Mouse (Mus musculus) ES-E14 (cell line): ENCODE measurements at regions not wholly inside any gene's neighbourhood (a gene's known extent, or its start where the extent isn't known, plus 50 kb on each side); places are given as distances from the start of the nearest gene placed in this dataset.

Experiments
- DNase-seq: peaks from one replicate; pipeline ENCODE4 v3.0.0-alpha.2; 2013; ENCODE audit warnings: low read depth, low spot score
- H3K27ac ChIP-seq: 2 replicates; pipeline ENCODE4 v1.5.1; 2012; ENCODE audit warnings: low read depth, mild to moderate bottlenecking, low read length, moderate library complexity, mixed read lengths; ENCODE audit not compliant: poor library complexity, insufficient read depth, severe bottlenecking
- H3K36me3 ChIP-seq: 2 replicates; pipeline ENCODE4 v1.6.1; 2012; ENCODE audit warnings: mild to moderate bottlenecking, low read length, moderate library complexity, mixed read lengths; ENCODE audit not compliant: control insufficient read depth, poor library complexity, insufficient read depth, severe bottlenecking
- H3K4me1 ChIP-seq, 2 experiments: fragments of 150-350 bp in 1 of 2; sonication (generic) in 1 of 2; 2 replicates each; pipeline ENCODE4 v1.6.1; 2012; ENCODE audit warnings: low read length in 2 of 2, mild to moderate bottlenecking in 1 of 2, mixed read lengths in 1 of 2; ENCODE audit not compliant: control insufficient read depth in 2 of 2, insufficient read depth in 2 of 2, poor library complexity in 1 of 2
- H3K4me3 ChIP-seq, 2 experiments: fragments of 150-350 bp in 1 of 2; sonication (generic) in 1 of 2; 2 replicates each; pipeline ENCODE4 v1.5.1; 2012; ENCODE audit warnings: low read length in 2 of 2, low read depth in 1 of 2, mild to moderate bottlenecking in 1 of 2, mixed read lengths in 1 of 2; ENCODE audit not compliant: insufficient read depth in 1 of 2, poor library complexity in 1 of 2, severe bottlenecking in 1 of 2
- H3K9ac ChIP-seq: 2 replicates; pipeline ENCODE4 v1.6.1; 2012; ENCODE audit warnings: low read depth, mild to moderate bottlenecking, low read length, mixed read lengths; ENCODE audit not compliant: poor library complexity, insufficient read depth, severe bottlenecking
- H3K9me3 ChIP-seq: fragments of 150-350 bp; sonication (generic); 2 replicates; pipeline ENCODE4 v1.6.1; 2012; ENCODE audit warnings: low read depth, mild to moderate bottlenecking, low read length; ENCODE audit not compliant: control insufficient read depth, insufficient read depth
- CHD2 ChIP-seq: IDR thresholded peaks from 2 replicates; pipeline ENCODE4 v1.6.1; 2014; ENCODE audit warnings: mild to moderate bottlenecking, low read depth, low read length, inconsistent platforms
- HCFC1 ChIP-seq: IDR thresholded peaks from 2 replicates; pipeline ENCODE4 v1.6.1; 2012; ENCODE audit warnings: low read length, inconsistent platforms, borderline replicate concordance; ENCODE audit not compliant: insufficient read depth
- MAFK ChIP-seq: IDR thresholded peaks from 2 replicates; pipeline ENCODE4 v1.6.1; 2014; ENCODE audit warnings: mild to moderate bottlenecking, low read depth, low read length, inconsistent platforms; ENCODE audit not compliant: insufficient read depth
- ZC3H11A ChIP-seq: IDR thresholded peaks from 2 replicates; pipeline ENCODE4 v1.6.1; 2012; ENCODE audit warnings: low read depth, mild to moderate bottlenecking, inconsistent platforms, low read length, borderline replicate concordance
- ZNF384 ChIP-seq: IDR thresholded peaks from 2 replicates; pipeline ENCODE4 v1.6.1; 2012; ENCODE audit warnings: low read depth, low read length, inconsistent platforms
- in situ Hi-C, 2 experiments: fragments of 600-800 bp; cut with MboI; formaldehyde crosslinking; loops; one replicate each; pipeline ENCODE4 v1.15.1; 2025; ENCODE audit warnings: low sequenced_read_pairs in 2 of 2, inconsistent platforms in 1 of 2; ENCODE audit not compliant: unreplicated experiment in 2 of 2

- Histone ChIP-seq H3K36me3 (no peaks in the 10 kb centered on the region), H3K27ac (no peak overlapping the region), H3K4me1 (no peaks in the 10 kb centered on the region), H3K9me3 (no peaks in the 10 kb centered on the region), H3K4me3 (no peak overlapping the region), H3K9ac (no peak overlapping the region)
- DNase-seq, result no peak
- TF ChIP-seq ZC3H11A, result no peak
- no peak for TF ChIP-seq ZNF384
- no peak for TF ChIP-seq HCFC1
- TF ChIP-seq CHD2, result no peak
- TF ChIP-seq MAFK, result no peak
- in situ Hi-C loops, result no loop called here
Observed at GRCm38 (mm10) chr16:77488155-77488554, 113.7 kb downstream of the Gm11146 start.

GRCm38 (mm10) chr16:77479812-77480211 lies 122.1 kb downstream of the Gm11146 start:
- in situ Hi-C loops, result no loop called here
- Histone ChIP-seq H3K36me3 (no peaks in the 10 kb centered on the region), H3K9me3 (no peaks in the 10 kb centered on the region), H3K9ac (no peak overlapping the region), H3K27ac (no peak overlapping the region), H3K4me1 (no peaks in the 10 kb centered on the region), H3K4me3 (no peak overlapping the region)
- no peak for TF ChIP-seq CHD2
- TF ChIP-seq ZNF384, result no peak
- no peak for TF ChIP-seq HCFC1
- no peak for TF ChIP-seq MAFK
- TF ChIP-seq ZC3H11A, result no peak
- no peak for DNase-seq

GRCm38 (mm10) chr16:77471868-77472267 lies 130.0 kb downstream of the Gm11146 start:
- no peaks in the 10 kb centered on the region for H3K9me3 ChIP-seq
- no peak overlapping the region for H3K4me3 ChIP-seq
- in situ Hi-C loops, result no loop called here
- H3K4me1 ChIP-seq, result no peaks in the 10 kb centered on the region
- no peaks in the 10 kb centered on the region for H3K36me3 ChIP-seq
- H3K27ac ChIP-seq, result no peak overlapping the region
- TF ChIP-seq HCFC1 (no peak), CHD2 (no peak), ZNF384 (no peak), ZC3H11A (no peak), MAFK (no peak)
- H3K9ac ChIP-seq, result no peak overlapping the region
- no peak for DNase-seq

- in situ Hi-C loops, result no loop called here
- H3K36me3 ChIP-seq, result no peaks in the 10 kb centered on the region
- no peak overlapping the region for H3K4me3 ChIP-seq
- H3K27ac ChIP-seq, result no peak overlapping the region
- H3K9ac ChIP-seq, result no peak overlapping the region
- H3K4me1 ChIP-seq, result no peaks in the 10 kb centered on the region
- H3K9me3 ChIP-seq, result no peaks in the 10 kb centered on the region
- no peak for TF ChIP-seq ZC3H11A
- TF ChIP-seq ZNF384, result no peak
- TF ChIP-seq HCFC1, result no peak
- TF ChIP-seq MAFK, result no peak
- no peak for TF ChIP-seq CHD2
- no peak for DNase-seq
Observed at GRCm38 (mm10) chr16:77469903-77470302, 132.0 kb downstream of the Gm11146 start.

GRCm38 (mm10) chr16:77469328-77469875 lies 132.5 kb downstream of the Gm11146 start:
- no peaks in the 10 kb centered on the region for H3K9me3 ChIP-seq
- no peak overlapping the region for H3K4me3 ChIP-seq
- H3K27ac ChIP-seq, result no peak overlapping the region
- TF ChIP-seq ZNF384, result no peak
- TF ChIP-seq CHD2, result no peak
- TF ChIP-seq HCFC1, result no peak
- no peak for TF ChIP-seq ZC3H11A
- no peak for TF ChIP-seq MAFK
- in situ Hi-C loops, result no loop called here
- no peaks in the 10 kb centered on the region for H3K4me1 ChIP-seq
- H3K9ac ChIP-seq, result no peak overlapping the region
- no peak for DNase-seq
- H3K36me3 ChIP-seq, result no peaks in the 10 kb centered on the region
